Mouse (Mus musculus) spleen, embryonic (tissue): Measurements from ENCODE around the gene Synj2bp.
"Not testable (repeated sequence)": the region's sequence is repeated elsewhere in the genome, so short reads cannot be mapped to it uniquely, and the experiment has no call there.

Source experiments
- CTCF ChIA-PET: fragments of 350-600 bp; sonication (Branson Sonifier 250); formaldehyde crosslinking; loops from one replicate; lab custom pipeline; 2022; lab: Charles Lee

The Synj2bp gene

DNA sequence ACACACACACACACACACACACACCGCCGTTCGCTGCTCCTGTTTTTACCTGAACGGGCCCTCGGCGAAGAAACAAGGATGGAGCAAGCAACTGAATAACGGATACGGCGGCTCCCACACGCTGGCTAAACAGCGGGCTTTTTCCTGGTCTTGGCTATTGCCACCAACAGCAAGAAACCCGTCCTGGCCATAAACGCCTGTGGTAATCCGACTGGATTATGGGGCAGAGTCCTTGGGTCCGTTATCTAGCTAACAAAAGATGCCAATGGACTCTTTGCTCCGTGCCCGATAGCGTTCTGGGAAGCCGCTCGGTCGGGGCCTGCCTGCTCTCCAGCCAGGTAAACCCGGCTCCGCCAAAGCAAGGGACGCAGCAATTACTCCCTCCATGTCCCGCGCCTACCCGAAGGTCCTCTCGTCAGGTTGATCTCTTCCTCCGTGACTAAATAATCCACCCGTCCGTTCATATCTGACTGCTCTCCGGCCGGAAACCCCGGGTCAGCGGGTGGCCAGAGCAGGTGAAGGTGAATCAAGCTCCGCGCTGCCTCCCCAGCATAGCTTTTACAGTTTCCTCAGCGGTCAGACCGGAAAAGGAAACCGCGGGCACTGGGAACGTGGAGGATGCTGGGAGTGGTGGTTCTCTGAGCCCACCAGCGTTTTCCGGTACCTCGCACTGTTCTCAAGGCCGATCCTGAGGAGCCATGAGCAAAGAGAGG, at the start of gene Synj2bp, which contains the start of gene Gm20498:
Gene Synj2bp (minus strand): TSS at position 596 of the 713 bp plus-strand sequence.
Gene Gm20498 (minus strand): TSS at position 590 of the 713 bp plus-strand sequence.
- CTCF ChIA-PET: no interaction called here

DNA sequence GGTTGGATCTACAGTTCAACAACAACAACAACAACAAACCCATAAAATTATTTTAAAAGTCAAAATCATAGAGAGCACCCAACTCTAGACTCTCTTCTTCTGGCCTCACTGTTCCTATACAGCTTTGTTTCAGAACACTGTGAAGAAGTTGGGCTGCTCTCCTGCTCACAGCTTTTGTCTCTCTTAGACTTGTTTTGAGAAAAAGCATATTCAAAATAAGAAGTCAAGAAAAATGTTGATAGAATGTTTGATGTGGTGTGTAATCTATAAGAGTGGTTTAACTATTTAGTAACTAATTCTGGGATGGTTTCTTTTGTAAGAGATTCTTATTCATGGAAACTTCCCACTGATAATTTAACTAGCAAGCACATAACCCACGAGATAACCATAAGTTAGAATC, 35.7 kb upstream of the Synj2bp start, which contains the start of gene Adam21:
Gene Adam21 (minus strand): TSS at position 101 of the 400 bp plus-strand sequence.
- CTCF ChIA-PET: no interaction called here

- CTCF ChIA-PET: no interaction called here
Measured at GRCm38 (mm10) chr12:81567931-81568330, 35.2 kb upstream of the Synj2bp start.

- CTCF ChIA-PET: no interaction called here
Measured at GRCm38 (mm10) chr12:81564173-81564572, 31.5 kb upstream of the Synj2bp start.

- CTCF ChIA-PET: no interaction called here
Measured at GRCm38 (mm10) chr12:81549286-81549685, 16.6 kb upstream of the Synj2bp start.

DNA sequence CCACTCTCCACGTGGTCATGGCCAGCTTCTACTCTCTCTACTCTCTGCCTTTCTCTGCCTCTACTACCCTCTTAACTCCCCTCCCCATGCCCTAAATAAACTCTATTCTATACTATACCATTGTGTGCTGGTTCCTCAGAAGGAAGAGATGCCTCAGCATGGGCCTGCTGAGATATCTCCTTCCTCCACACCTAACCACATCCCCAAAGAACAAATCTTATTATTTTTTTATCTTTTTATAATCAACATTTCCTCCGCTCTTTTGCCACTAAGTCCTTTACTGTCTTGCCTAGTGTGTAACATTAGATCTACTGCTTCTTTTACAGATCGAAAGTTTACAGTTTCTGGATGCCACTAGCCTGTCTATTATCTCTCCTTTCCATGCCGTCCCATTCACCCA, 14.5 kb upstream of the Synj2bp start:
- CTCF ChIA-PET: no interaction called here

GRCm38 (mm10) chr12:81533029-81533419, 313 bp upstream of the Synj2bp start:
- CTCF ChIA-PET: no interaction called here

- CTCF ChIA-PET: not testable (repeated sequence)
Measured at GRCm38 (mm10) chr12:81530587-81530986, 2.1 kb downstream of the Synj2bp start.

GRCm38 (mm10) chr12:81496906-81497305, 35.8 kb downstream of the Synj2bp start:
- CTCF ChIA-PET: not testable (repeated sequence)

DNA sequence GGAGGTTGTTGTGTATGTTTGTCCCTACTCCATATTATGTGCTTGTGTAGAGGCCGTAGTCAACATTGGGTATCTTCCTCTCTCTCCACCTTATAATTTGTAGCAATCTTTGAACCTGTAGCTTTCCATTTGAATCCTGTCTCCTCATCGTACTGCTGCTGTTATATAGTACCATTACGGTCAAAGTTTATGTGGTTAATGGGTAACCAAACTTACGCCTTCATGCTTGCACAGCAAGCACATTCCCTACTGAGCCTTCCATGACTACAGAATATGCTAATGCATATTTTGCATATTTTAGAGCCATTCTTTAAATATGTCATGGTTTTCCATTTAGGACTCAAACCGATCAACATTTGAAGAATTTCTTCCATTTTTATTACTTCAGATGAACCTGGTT, 42.2 kb downstream of the Synj2bp start:
- CTCF ChIA-PET: no interaction called here

GRCm38 (mm10) chr12:81485311-81485710, 47.4 kb downstream of the Synj2bp start:
- CTCF ChIA-PET: no interaction called here

GRCm38 (mm10) chr12:81484727-81485191, 48.0 kb downstream of the Synj2bp start, which contains the start of gene Cox16:
Cox16 (minus strand) TSS chr12:81485127.
- CTCF ChIA-PET: no interaction called here

- CTCF ChIA-PET: no interaction called here
Measured at GRCm38 (mm10) chr12:81484212-81484611, 48.5 kb downstream of the Synj2bp start.

DNA sequence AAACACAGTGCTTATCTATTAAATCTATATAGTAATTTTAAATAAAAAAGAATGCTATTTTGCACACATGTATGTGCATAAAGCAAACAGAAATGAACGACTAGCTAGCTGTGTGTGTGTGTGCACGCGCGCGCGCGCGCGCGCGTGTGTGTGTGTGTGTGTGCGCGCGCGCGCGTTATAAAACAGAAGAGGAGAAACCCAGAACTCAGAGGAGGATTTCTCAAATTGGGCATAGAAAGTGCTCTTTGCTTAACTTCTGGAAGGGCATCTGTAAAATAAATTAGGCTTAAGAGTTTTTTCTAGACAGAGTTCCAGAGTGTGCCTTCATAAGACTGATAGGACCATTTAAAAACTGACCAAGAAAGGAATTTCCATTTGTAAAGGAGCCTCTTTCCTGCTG, 49.1 kb downstream of the Synj2bp start:
- CTCF ChIA-PET: no interaction called here

DNA sequence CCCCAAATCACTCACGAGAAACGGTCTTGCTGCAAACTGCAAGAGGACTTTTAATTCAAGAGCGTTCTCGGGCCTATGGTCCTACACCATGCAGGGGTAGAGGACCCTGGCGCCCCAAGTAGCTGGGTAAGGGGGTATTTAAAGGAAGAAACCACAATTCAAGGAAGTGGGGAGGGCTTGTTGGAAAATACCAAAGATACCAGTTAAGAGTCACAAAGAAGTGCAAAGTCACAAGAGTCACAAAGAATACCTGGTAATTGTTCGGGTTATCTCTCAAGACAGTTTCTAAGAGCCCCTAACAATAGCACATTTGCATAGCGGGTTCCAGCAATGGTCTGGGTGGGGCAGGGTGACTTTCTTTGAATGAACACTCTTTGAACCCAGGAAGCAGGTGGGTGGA, 73.7 kb downstream of the Synj2bp start:
- CTCF ChIA-PET: interaction anchor here (0.7 kb wide), 1 partner anchor 298 kb away, joined by 3 read pairs; no protein-coding TSS in a partner anchor
